Mouse (Mus musculus) ES-E14 (cell line): Measurements from ENCODE around the gene Pcdh9. TPM values are rescaled to one million over a fixed set of nuclear protein-coding genes. Genes with fewer than 3 reads are reported as not detected.

Source experiments
- DNase-seq: peaks from one replicate; pipeline ENCODE4 v3.0.0-alpha.2; 2013; ENCODE audit warnings: low read depth, low spot score
- H3K27ac ChIP-seq: 2 replicates; pipeline ENCODE4 v1.5.1; 2012; ENCODE audit warnings: low read depth, mild to moderate bottlenecking, low read length, moderate library complexity, mixed read lengths; ENCODE audit not compliant: poor library complexity, insufficient read depth, severe bottlenecking
- H3K36me3 ChIP-seq: 2 replicates; pipeline ENCODE4 v1.6.1; 2012; ENCODE audit warnings: mild to moderate bottlenecking, low read length, moderate library complexity, mixed read lengths; ENCODE audit not compliant: control insufficient read depth, poor library complexity, insufficient read depth, severe bottlenecking
- H3K4me1 ChIP-seq, 2 experiments: fragments of 150-350 bp in 1 of 2; sonication (generic) in 1 of 2; 2 replicates each; pipeline ENCODE4 v1.6.1; 2012; ENCODE audit warnings: low read length in 2 of 2, mild to moderate bottlenecking in 1 of 2, mixed read lengths in 1 of 2; ENCODE audit not compliant: control insufficient read depth in 2 of 2, insufficient read depth in 2 of 2, poor library complexity in 1 of 2
- H3K4me3 ChIP-seq, 2 experiments: fragments of 150-350 bp in 1 of 2; sonication (generic) in 1 of 2; 2 replicates each; pipeline ENCODE4 v1.5.1; 2012; ENCODE audit warnings: low read length in 2 of 2, low read depth in 1 of 2, mild to moderate bottlenecking in 1 of 2, mixed read lengths in 1 of 2; ENCODE audit not compliant: insufficient read depth in 1 of 2, poor library complexity in 1 of 2, severe bottlenecking in 1 of 2
- H3K9ac ChIP-seq: 2 replicates; pipeline ENCODE4 v1.6.1; 2012; ENCODE audit warnings: low read depth, mild to moderate bottlenecking, low read length, mixed read lengths; ENCODE audit not compliant: poor library complexity, insufficient read depth, severe bottlenecking
- H3K9me3 ChIP-seq: fragments of 150-350 bp; sonication (generic); 2 replicates; pipeline ENCODE4 v1.6.1; 2012; ENCODE audit warnings: low read depth, mild to moderate bottlenecking, low read length; ENCODE audit not compliant: control insufficient read depth, insufficient read depth
- CHD2 ChIP-seq: IDR thresholded peaks from 2 replicates; pipeline ENCODE4 v1.6.1; 2014; ENCODE audit warnings: mild to moderate bottlenecking, low read depth, low read length, inconsistent platforms
- HCFC1 ChIP-seq: IDR thresholded peaks from 2 replicates; pipeline ENCODE4 v1.6.1; 2012; ENCODE audit warnings: low read length, inconsistent platforms, borderline replicate concordance; ENCODE audit not compliant: insufficient read depth
- MAFK ChIP-seq: IDR thresholded peaks from 2 replicates; pipeline ENCODE4 v1.6.1; 2014; ENCODE audit warnings: mild to moderate bottlenecking, low read depth, low read length, inconsistent platforms; ENCODE audit not compliant: insufficient read depth
- ZC3H11A ChIP-seq: IDR thresholded peaks from 2 replicates; pipeline ENCODE4 v1.6.1; 2012; ENCODE audit warnings: low read depth, mild to moderate bottlenecking, inconsistent platforms, low read length, borderline replicate concordance
- ZNF384 ChIP-seq: IDR thresholded peaks from 2 replicates; pipeline ENCODE4 v1.6.1; 2012; ENCODE audit warnings: low read depth, low read length, inconsistent platforms
- in situ Hi-C, 2 experiments: fragments of 600-800 bp; cut with MboI; formaldehyde crosslinking; loops; one replicate each; pipeline ENCODE4 v1.15.1; 2025; ENCODE audit warnings: low sequenced_read_pairs in 2 of 2, inconsistent platforms in 1 of 2; ENCODE audit not compliant: unreplicated experiment in 2 of 2
- total RNA-seq: library from RNA; depleted of rRNA; stranded (reverse); fragments of 300-350 nt; gene quantifications from 2 replicates; pipeline ENCODE4 v1.2.3, GENCODE M21; 2012

Pcdh9 gene
- total RNA-seq, 1 experiment: 0.71 TPM

GRCm38 (mm10) chr14:93621211-93621610, 269.3 kb downstream of the Pcdh9 start:
- no peak for TF ChIP-seq ZC3H11A
- TF ChIP-seq HCFC1: no peak
- no peak for TF ChIP-seq MAFK
- TF ChIP-seq ZNF384: no peak
- TF ChIP-seq CHD2: no peak
- Histone ChIP-seq H3K36me3 (no peaks in the 10 kb centered on the region), H3K9me3 (no peaks in the 10 kb centered on the region), H3K27ac (no peak overlapping the region), H3K9ac (no peak overlapping the region), H3K4me3 (no peak overlapping the region), H3K4me1 (no peaks in the 10 kb centered on the region)
- in situ Hi-C loops: no loop called here
- no peak for DNase-seq

GRCm38 (mm10) chr14:93607546-93607945, 282.9 kb downstream of the Pcdh9 start:
- H3K4me3 ChIP-seq: no peak overlapping the region
- no peak for TF ChIP-seq MAFK
- no peak for TF ChIP-seq ZC3H11A
- H3K9me3 ChIP-seq: no peaks in the 10 kb centered on the region
- no peak overlapping the region for H3K9ac ChIP-seq
- H3K4me1 ChIP-seq: no peaks in the 10 kb centered on the region
- H3K36me3 ChIP-seq: no peaks in the 10 kb centered on the region
- in situ Hi-C loops: no loop called here
- no peak for DNase-seq
- H3K27ac ChIP-seq: no peak overlapping the region

- no peak overlapping the region for H3K9ac ChIP-seq
- H3K9me3 ChIP-seq: no peaks in the 10 kb centered on the region
- TF ChIP-seq ZC3H11A: no peak
- TF ChIP-seq CHD2: no peak
- TF ChIP-seq HCFC1: no peak
- no peak for TF ChIP-seq ZNF384
- TF ChIP-seq MAFK: no peak
- H3K4me1 ChIP-seq: no peaks in the 10 kb centered on the region
- H3K36me3 ChIP-seq: no peaks in the 10 kb centered on the region
- in situ Hi-C loops: no loop called here
- no peak overlapping the region for H3K27ac ChIP-seq
- no peak for DNase-seq
- H3K4me3 ChIP-seq: no peak overlapping the region
These were observed 290.5 kb downstream of the Pcdh9 start for GRCm38 (mm10) chr14:93599997-93600396.

DNA sequence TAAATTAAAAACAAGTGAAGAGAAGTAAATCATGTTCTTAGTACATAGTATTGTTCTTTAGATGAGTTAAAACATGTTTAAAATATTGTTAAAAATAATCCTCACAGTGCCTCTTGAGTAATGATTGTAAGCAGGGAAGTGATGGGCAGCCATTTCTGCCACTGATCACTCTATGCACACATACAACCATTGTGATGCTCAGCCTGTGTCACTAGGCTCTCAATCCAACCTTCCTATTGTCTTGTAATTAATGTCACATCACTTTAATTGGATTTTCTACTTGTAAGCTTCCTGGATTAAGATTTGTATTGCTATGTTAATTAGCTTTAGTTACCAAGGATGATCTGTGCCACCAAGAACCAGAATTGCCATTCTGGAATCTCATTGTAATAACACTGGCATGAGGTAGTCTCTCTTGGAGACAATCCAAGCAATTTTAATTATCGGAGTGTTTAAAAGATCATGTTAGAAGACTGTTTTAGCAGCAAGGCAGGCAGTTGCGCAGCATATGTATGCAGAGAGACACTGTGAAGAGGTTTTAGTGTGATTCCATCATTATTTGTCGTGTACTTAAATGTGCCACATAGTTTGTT, 305.0 kb downstream of the Pcdh9 start:
- Histone ChIP-seq H3K27ac (no peak overlapping the region), H3K9ac (no peak overlapping the region), H3K9me3 (no peaks in the 10 kb centered on the region), H3K36me3 (no peaks in the 10 kb centered on the region), H3K4me3 (no peak overlapping the region), H3K4me1 (no peaks in the 10 kb centered on the region)
- in situ Hi-C loops: no loop called here
- DNase-seq: no peak
- TF ChIP-seq MAFK: no peak
- TF ChIP-seq ZNF384: no peak
- no peak for TF ChIP-seq ZC3H11A
- no peak for TF ChIP-seq CHD2
- no peak for TF ChIP-seq HCFC1

- no peak for DNase-seq
- in situ Hi-C loops: no loop called here
- H3K9me3 ChIP-seq: no peaks in the 10 kb centered on the region
- H3K27ac ChIP-seq: no peak overlapping the region
- H3K9ac ChIP-seq: no peak overlapping the region
- no peak overlapping the region for H3K4me3 ChIP-seq
- TF ChIP-seq CHD2 (no peak), ZNF384 (no peak), ZC3H11A (no peak), HCFC1 (no peak), MAFK (no peak)
- H3K4me1 ChIP-seq: no peaks in the 10 kb centered on the region
- H3K36me3 ChIP-seq: no peaks in the 10 kb centered on the region
These were observed 326.1 kb downstream of the Pcdh9 start for GRCm38 (mm10) chr14:93564361-93564760.
